Mouse (Mus musculus): ENCODE measurements around the gene 4930579F01Rik. TPM values are rescaled to one million over a fixed set of nuclear protein-coding genes. Genes with fewer than 3 reads are reported as not detected.

4930579F01Rik gene
- polyA plus RNA-seq, 1 experiment: not detected

DNA sequence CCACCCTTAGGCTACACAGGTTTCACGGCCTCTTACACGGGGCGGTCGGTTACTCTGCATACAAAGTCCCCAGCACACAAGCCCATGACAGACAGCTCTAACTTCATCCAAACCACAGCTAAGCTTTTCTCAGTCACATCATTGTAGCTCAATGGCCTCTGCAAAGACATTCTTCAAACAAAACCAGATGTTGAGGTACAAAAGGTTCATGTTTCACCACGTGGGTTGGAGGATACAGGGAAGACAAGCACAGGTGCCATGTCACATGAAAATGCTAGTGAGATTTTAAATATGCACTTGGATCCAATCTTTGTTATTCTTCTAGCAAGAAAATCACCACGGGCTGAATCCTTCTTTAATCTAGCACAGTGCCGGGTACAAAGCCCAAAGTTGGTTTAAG, 31.7 kb upstream of the 4930579F01Rik start:
- Histone ChIP-seq H3K4me3 (replicated peaks; ENCODE audit: control insufficient read depth, low read depth, low read length) (no peak overlapping the region), H3K4me1 (ENCODE audit: control insufficient read depth, insufficient read depth, low read length) (no peaks in the 10 kb centered on the region; the same call in 1 of the 2 replicates), H3K27ac (ENCODE audit: control insufficient read depth, insufficient read depth, low read depth, low read length, poor library complexity) (no peak overlapping the region)
- TF ChIP-seq POLR2A (IDR thresholded peaks at IDR 0.05; ENCODE audit: borderline replicate concordance, control insufficient read depth, low read depth, low read length) (no peak), CTCF (IDR thresholded peaks at IDR 0.05; ENCODE audit: control insufficient read depth, insufficient read depth, low read length) (no peak)
- WGBS: 76% methylated on average over 7 of the region's 7 CpGs

GRCm38 (mm10) chr3:138224363-138224954, 30.8 kb upstream of the 4930579F01Rik start:
- Histone ChIP-seq H3K4me3 (replicated peaks; ENCODE audit: control insufficient read depth, low read depth, low read length) (no peak overlapping the region), H3K4me1 (ENCODE audit: control insufficient read depth, insufficient read depth, low read length) (no peaks in the 10 kb centered on the region; the same call in 1 of the 2 replicates), H3K27ac (ENCODE audit: control insufficient read depth, insufficient read depth, low read depth, low read length, poor library complexity) (no peak overlapping the region)
- 83% methylated on average over 13 of the region's 13 CpGs for WGBS
- no peak for TF ChIP-seq CTCF (IDR thresholded peaks at IDR 0.05; ENCODE audit: control insufficient read depth, insufficient read depth, low read length)
- no peak for TF ChIP-seq POLR2A (IDR thresholded peaks at IDR 0.05; ENCODE audit: borderline replicate concordance, control insufficient read depth, low read depth, low read length)

DNA sequence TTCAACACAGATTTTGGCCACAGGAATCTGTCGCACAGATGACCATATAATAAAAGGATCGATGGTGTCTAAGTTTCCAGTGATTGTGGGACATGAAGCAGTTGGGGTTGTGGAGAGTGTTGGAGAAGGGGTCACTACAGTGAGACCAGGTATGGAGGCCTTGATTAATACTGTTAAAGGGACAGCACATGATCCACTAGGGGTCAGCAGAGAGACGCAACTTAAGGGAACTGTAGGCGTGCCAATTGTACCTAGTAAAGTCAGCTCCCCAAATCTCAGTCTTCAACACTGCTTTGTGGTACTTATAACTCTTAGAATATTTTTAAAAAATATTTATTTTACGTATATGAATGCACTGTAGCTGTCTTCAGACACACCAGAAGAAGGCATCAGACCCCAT, 29.3 kb upstream of the 4930579F01Rik start:
- no peaks in the 10 kb centered on the region; the same call in 1 of the 2 replicates for H3K4me1 ChIP-seq (ENCODE audit: control insufficient read depth, insufficient read depth, low read length)
- H3K4me3 ChIP-seq (replicated peaks; ENCODE audit: control insufficient read depth, low read depth, low read length): no peak overlapping the region
- 36% methylated on average over 5 of the region's 5 CpGs for WGBS
- H3K27ac ChIP-seq (ENCODE audit: control insufficient read depth, insufficient read depth, low read depth, low read length, poor library complexity): no peak overlapping the region
- TF ChIP-seq CTCF (IDR thresholded peaks at IDR 0.05; ENCODE audit: control insufficient read depth, insufficient read depth, low read length) (peak; percentile 49; the same call in 1 of the 2 replicates), POLR2A (IDR thresholded peaks at IDR 0.05; ENCODE audit: borderline replicate concordance, control insufficient read depth, low read depth, low read length) (no peak)

DNA sequence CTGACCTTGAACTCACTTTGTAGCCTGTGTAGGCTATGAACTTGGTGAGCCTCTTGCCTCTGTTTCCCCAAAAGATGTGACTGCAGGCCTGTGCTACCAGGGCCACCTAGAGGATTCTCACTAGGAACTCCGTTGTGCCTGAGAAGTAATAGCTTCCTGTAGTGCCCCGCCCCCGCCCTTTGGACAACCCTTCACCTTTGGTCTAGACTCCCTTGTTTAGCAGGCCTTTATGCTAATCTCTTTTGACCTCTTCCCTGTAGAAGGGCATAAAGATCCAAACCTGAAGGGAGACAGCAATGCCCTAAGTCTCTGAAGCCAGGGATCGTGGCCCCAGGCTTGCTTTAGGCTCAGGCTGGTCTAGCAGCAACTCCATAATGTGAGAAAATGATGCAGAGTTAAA, 28.9 kb upstream of the 4930579F01Rik start:
- Histone ChIP-seq H3K4me3 (replicated peaks; ENCODE audit: control insufficient read depth, low read depth, low read length) (no peak overlapping the region), H3K27ac (ENCODE audit: control insufficient read depth, insufficient read depth, low read depth, low read length, poor library complexity) (no peak overlapping the region), H3K4me1 (ENCODE audit: control insufficient read depth, insufficient read depth, low read length) (no peaks in the 10 kb centered on the region)
- no peak for TF ChIP-seq POLR2A (IDR thresholded peaks at IDR 0.05; ENCODE audit: borderline replicate concordance, control insufficient read depth, low read depth, low read length)
- TF ChIP-seq CTCF (IDR thresholded peaks at IDR 0.05; ENCODE audit: control insufficient read depth, insufficient read depth, low read length): no peak
- WGBS: 62% methylated on average over 4 of the region's 4 CpGs

DNA sequence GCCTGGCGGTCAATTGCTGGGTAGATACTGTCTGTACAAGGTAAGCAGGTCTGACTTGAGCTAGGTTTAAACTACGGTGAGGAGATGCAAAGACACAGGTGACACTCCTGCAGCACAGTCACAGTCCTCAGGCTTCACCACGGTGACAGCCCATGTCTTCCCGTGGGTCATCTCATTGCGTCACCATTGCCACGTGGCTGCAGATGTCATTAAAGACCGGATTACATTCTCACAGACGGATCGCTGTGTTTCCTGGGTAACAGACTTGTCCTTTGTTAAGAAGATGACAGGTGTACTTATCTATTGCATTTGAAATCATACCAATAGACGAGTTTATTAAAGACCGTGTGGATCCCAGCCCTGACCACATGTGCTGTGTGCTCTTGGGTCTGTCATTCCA, 27.5 kb upstream of the 4930579F01Rik start:
- Histone ChIP-seq H3K4me3 (replicated peaks; ENCODE audit: control insufficient read depth, low read depth, low read length) (no peak overlapping the region), H3K4me1 (ENCODE audit: control insufficient read depth, insufficient read depth, low read length) (no peaks in the 10 kb centered on the region), H3K27ac (ENCODE audit: control insufficient read depth, insufficient read depth, low read depth, low read length, poor library complexity) (no peak overlapping the region)
- 72% methylated on average over 11 of the region's 11 CpGs for WGBS
- TF ChIP-seq CTCF (IDR thresholded peaks at IDR 0.05; ENCODE audit: control insufficient read depth, insufficient read depth, low read length) (no peak), POLR2A (IDR thresholded peaks at IDR 0.05; ENCODE audit: borderline replicate concordance, control insufficient read depth, low read depth, low read length) (no peak)

- Histone ChIP-seq H3K4me3 (replicated peaks; ENCODE audit: control insufficient read depth, low read depth, low read length) (no peak within 1 kb of the TSS), H3K27ac (ENCODE audit: control insufficient read depth, insufficient read depth, low read depth, low read length, poor library complexity) (no peak within 1 kb of the TSS), H3K4me1 (ENCODE audit: control insufficient read depth, insufficient read depth, low read length) (no peaks in the 10 kb centered on the region)
- TF ChIP-seq POLR2A (IDR thresholded peaks at IDR 0.05; ENCODE audit: borderline replicate concordance, control insufficient read depth, low read depth, low read length) (no peak), CTCF (IDR thresholded peaks at IDR 0.05; ENCODE audit: control insufficient read depth, insufficient read depth, low read length) (no peak)
- 67% methylated on average over 10 of the region's 10 CpGs for WGBS
These were observed 24.1 kb upstream of the 4930579F01Rik start, which contains the start of gene Adh7 for GRCm38 (mm10) chr3:138217631-138218264. TSS of gene Adh7 (plus strand) at chr3:138217760.

- Histone ChIP-seq H3K27ac (ENCODE audit: control insufficient read depth, insufficient read depth, low read depth, low read length, poor library complexity) (no peak overlapping the region), H3K4me1 (ENCODE audit: control insufficient read depth, insufficient read depth, low read length) (no peaks in the 10 kb centered on the region), H3K4me3 (replicated peaks; ENCODE audit: control insufficient read depth, low read depth, low read length) (no peak overlapping the region)
- 84% methylated on average over 8 of the region's 8 CpGs for WGBS
- TF ChIP-seq CTCF (IDR thresholded peaks at IDR 0.05; ENCODE audit: control insufficient read depth, insufficient read depth, low read length) (no peak), POLR2A (IDR thresholded peaks at IDR 0.05; ENCODE audit: borderline replicate concordance, control insufficient read depth, low read depth, low read length) (no peak)
These were observed 22.5 kb upstream of the 4930579F01Rik start for GRCm38 (mm10) chr3:138216091-138216490.

- WGBS: 80% methylated on average over 11 of the region's 11 CpGs
- H3K27ac ChIP-seq (ENCODE audit: control insufficient read depth, insufficient read depth, low read depth, low read length, poor library complexity): no peak overlapping the region
- H3K4me3 ChIP-seq (replicated peaks; ENCODE audit: control insufficient read depth, low read depth, low read length): no peak overlapping the region
- TF ChIP-seq POLR2A (IDR thresholded peaks at IDR 0.05; ENCODE audit: borderline replicate concordance, control insufficient read depth, low read depth, low read length) (no peak), CTCF (IDR thresholded peaks at IDR 0.05; ENCODE audit: control insufficient read depth, insufficient read depth, low read length) (no peak)
- H3K4me1 ChIP-seq (ENCODE audit: control insufficient read depth, insufficient read depth, low read length): no peaks in the 10 kb centered on the region
These were observed 21.9 kb upstream of the 4930579F01Rik start for GRCm38 (mm10) chr3:138215395-138215989.

Data from bone marrow, adult 2 months (tissue).